Mouse (Mus musculus): ENCODE results near the gene M6pr. TPM values are rescaled to one million over a fixed set of nuclear protein-coding genes. Genes with fewer than 3 reads are reported as not detected.

The M6pr gene
- polyA plus RNA-seq (2015; fragmentation: Nextera tagmentation; extraction: Ambion mirVana): 75.7 and 76.7 TPM in 2 replicates

DNA sequence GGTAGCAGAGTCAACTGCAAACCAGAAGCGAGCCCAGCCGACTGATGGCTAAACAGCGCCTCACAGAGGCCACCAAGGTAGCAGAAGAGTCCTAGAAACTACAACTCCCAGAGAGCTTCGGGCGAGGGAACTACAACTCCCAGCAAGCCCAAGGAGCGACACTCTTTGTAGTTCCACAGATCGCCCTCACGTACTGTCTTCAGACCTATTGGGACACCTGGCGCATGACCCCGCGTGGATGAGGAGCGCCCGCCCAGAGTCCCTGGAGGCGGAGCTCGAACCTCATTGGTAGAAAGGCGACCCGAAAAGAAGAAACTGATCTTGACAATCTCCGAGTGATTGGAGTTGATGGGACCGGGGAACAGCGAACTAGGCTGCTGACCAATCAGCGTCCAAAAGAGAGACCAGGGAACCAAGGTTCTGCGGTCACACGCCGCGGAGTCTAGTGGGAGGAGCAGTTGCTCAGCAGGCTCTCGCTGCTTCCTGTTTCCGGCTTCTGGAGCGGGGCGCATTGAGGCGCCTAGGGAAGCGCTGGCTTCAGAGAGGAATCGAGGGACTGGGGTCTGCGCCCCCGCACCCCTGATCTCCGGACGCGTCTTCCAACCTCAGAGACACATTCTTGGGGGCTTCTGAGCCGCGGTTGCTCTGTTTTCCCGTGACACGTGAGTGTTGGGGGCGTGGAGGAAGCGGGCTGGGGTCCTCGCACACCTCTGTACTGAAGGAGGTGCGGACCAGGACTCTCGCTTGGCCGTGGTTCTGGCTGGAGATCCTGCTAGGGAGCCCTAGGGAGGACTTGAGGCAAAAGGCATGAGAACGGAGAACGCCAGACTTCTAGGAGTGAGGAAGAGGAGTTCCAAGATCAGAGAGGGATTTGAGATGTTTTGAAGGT lies at the start of gene M6pr:
Gene M6pr (plus strand): TSS at position 216 of the 889 bp plus-strand sequence.
- Histone ChIP-seq H3K4me2 (peak within 1 kb of the TSS; percentile 80), H3K27ac (peak within 1 kb of the TSS; percentile 82), H3K27me3 (no peaks in the 10 kb centered on the region), H3K36me3 (peaks cover 16% of the 10 kb centered on the region), H3K4me1 (peaks cover 20% of the 10 kb centered on the region), H3K9ac (peak within 1 kb of the TSS; percentile 91), H3K9me3 (no peaks in the 10 kb centered on the region), H3K4me3 (peak within 1 kb of the TSS; percentile 91)
- ATAC-seq (ENCODE audit: insufficient number of reproducible peaks, insufficient read depth, low FRiP score, low TSS enrichment, low read depth): peak; percentile 100
- WGBS: under 1% methylated on average over 49 of the region's 49 CpGs

DNA sequence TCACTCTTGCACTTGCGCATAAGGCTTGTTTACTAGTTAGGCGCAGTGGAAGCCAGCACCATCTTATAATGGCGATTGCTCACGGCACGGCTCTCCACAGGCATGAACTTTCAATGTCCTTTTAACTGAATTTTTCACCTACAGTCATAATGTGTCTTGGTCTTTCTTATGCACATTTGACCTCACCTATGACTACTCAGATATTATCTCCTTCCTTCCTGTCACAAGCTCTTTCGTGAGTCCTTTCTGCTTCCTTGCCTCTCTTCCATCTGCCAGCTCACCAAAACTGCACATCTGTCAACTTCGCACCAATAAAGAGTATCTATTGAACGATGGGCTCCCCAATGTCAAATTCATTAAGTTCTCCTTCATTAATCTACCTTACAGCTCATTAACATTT lies 46.0 kb upstream of the M6pr start:
- Histone ChIP-seq H3K9ac (no peak overlapping the region), H3K36me3 (no peaks in the 10 kb centered on the region), H3K9me3 (no peaks in the 10 kb centered on the region), H3K4me2 (no peak overlapping the region), H3K27ac (no peak overlapping the region), H3K4me1 (no peaks in the 10 kb centered on the region), H3K4me3 (no peak overlapping the region), H3K27me3 (peaks cover 6% of the 10 kb centered on the region)
- 92% methylated on average over 8 of the region's 8 CpGs for WGBS
- no peak for ATAC-seq (ENCODE audit: insufficient number of reproducible peaks, insufficient read depth, low FRiP score, low TSS enrichment, low read depth)

DNA sequence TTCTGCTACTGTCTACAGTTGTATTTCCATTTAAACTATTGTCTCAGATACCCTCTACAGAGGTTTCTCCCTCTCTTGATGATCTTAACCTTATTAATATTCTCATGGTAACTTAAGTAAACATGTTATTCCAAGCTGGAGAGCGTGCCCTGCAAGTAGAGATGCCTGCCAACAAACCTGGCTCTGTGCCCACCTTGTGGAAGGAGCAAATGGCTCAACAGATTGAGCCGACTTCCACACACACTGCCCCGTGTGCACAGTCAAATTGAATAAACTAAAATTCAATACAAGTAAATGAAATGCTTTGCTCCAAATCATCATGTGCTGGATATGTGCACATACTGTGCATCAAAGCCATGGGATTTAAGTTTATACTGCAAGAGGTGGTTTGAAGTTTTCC lies 40.0 kb upstream of the M6pr start:
- Histone ChIP-seq H3K9ac (no peak overlapping the region), H3K27ac (no peak overlapping the region), H3K36me3 (no peaks in the 10 kb centered on the region), H3K9me3 (no peaks in the 10 kb centered on the region), H3K27me3 (no peaks in the 10 kb centered on the region), H3K4me3 (no peak overlapping the region), H3K4me2 (no peak overlapping the region), H3K4me1 (no peaks in the 10 kb centered on the region; the same call in 1 of the 2 replicates)
- 42% methylated on average over 3 of the region's 3 CpGs for whole genome bisulfite sequencing
- no peak for ATAC-seq (ENCODE audit: insufficient number of reproducible peaks, insufficient read depth, low FRiP score, low TSS enrichment, low read depth)

DNA sequence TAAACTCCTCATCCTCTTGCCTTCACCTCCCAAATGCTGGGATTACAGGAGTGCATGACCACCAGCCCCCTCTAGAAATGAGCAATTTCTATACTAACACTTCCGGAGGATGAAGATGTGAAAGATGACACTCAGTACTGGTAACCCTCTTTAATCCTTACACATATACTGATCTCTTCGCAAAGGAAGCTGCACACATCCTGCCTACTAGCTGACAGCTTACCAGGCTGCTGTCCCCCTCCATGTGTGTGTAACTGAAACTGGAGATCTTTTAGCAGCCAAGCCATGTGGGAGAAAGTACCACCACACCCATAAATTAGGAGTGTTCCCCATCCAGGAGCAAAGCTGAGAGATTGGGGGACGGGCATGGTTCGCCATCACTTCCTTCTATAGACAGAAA lies 39.4 kb upstream of the M6pr start:
- no peaks in the 10 kb centered on the region; the same call in 1 of the 2 replicates for H3K4me1 ChIP-seq
- H3K9me3 ChIP-seq: no peaks in the 10 kb centered on the region
- ATAC-seq (ENCODE audit: insufficient number of reproducible peaks, insufficient read depth, low FRiP score, low TSS enrichment, low read depth): no peak
- H3K4me3 ChIP-seq: no peak overlapping the region
- H3K36me3 ChIP-seq: no peaks in the 10 kb centered on the region
- no peaks in the 10 kb centered on the region for H3K27me3 ChIP-seq
- 84% methylated on average over 4 of the region's 4 CpGs for WGBS
- no peak overlapping the region for H3K9ac ChIP-seq
- H3K27ac ChIP-seq: no peak overlapping the region
- H3K4me2 ChIP-seq: no peak overlapping the region

DNA sequence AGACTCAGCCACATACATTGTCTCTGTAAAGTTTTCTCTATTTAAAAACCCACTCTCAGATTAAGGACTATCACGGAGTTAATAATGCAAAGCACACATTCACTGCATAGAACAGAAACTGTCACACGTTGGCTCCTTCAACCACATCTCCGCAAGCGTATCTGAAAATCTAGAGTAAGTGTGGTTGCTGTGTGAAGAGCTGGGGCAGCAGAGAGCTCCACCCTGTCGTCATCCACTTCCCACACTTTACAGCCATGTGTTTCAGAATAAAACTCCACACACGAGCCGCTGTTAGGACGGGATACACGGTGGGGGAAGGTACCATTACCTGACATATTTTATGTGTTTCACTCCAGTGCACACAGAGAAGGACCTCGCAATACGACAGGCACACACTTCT lies 38.4 kb upstream of the M6pr start:
- H3K4me3 ChIP-seq: no peak overlapping the region
- H3K27ac ChIP-seq: no peak overlapping the region
- no peaks in the 10 kb centered on the region for H3K9me3 ChIP-seq
- no peak overlapping the region for H3K9ac ChIP-seq
- H3K36me3 ChIP-seq: no peaks in the 10 kb centered on the region
- ATAC-seq (ENCODE audit: insufficient number of reproducible peaks, insufficient read depth, low FRiP score, low TSS enrichment, low read depth): no peak
- 77% methylated on average over 11 of the region's 11 CpGs for WGBS
- H3K4me2 ChIP-seq: no peak overlapping the region
- no peaks in the 10 kb centered on the region; the same call in 1 of the 2 replicates for H3K4me1 ChIP-seq
- H3K27me3 ChIP-seq: no peaks in the 10 kb centered on the region

DNA sequence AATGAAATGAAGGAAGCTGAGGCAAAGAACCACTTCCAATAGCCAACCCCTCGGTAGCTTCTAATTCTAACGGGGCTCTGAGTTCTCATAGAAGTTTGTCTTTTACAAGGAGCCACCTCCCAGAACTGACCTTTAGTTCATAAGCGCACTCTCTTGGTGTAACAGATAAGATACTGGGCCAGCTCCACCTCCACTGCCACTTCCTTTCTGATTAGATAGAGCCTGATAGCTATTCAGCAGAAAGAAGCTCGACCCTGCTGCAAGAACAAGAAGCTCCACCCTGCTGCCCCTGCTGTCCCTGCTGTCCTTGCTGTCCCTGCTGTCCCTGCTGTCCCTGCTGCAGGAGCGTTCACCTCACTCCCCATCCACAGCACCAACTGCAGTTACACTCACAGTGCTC lies 34.0 kb upstream of the M6pr start:
- Histone ChIP-seq H3K36me3 (no peaks in the 10 kb centered on the region), H3K4me1 (no peaks in the 10 kb centered on the region), H3K9me3 (no peaks in the 10 kb centered on the region), H3K4me2 (no peak overlapping the region), H3K4me3 (no peak overlapping the region), H3K27ac (no peak overlapping the region), H3K9ac (no peak overlapping the region), H3K27me3 (no peaks in the 10 kb centered on the region)
- WGBS: 63% methylated on average over 5 of the region's 5 CpGs
- no peak for ATAC-seq (ENCODE audit: insufficient number of reproducible peaks, insufficient read depth, low FRiP score, low TSS enrichment, low read depth)

DNA sequence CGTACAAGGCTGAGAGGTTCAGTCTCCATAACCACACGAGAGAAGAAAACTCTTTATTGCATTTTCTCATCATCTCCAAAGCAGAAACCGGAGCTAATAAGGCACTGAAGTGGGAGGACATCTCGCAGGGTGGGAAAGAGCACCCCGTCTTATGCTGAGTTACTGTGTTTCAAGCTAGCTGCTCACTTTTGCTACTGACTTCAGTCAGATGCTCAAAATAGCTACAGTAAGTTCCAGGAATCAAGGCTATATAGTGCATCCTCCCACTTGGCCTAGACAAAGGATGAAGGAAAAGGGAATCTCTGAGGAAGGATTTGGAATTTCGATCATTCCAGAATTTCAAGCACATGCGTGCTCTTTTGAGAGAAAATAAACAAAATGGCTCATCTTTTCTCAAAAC lies 32.0 kb upstream of the M6pr start:
- Histone ChIP-seq H3K9me3 (no peaks in the 10 kb centered on the region), H3K27ac (no peak overlapping the region), H3K36me3 (no peaks in the 10 kb centered on the region), H3K4me1 (no peaks in the 10 kb centered on the region), H3K4me3 (no peak overlapping the region), H3K27me3 (no peaks in the 10 kb centered on the region), H3K9ac (no peak overlapping the region), H3K4me2 (no peak overlapping the region)
- WGBS: 82% methylated on average over 7 of the region's 7 CpGs
- ATAC-seq (ENCODE audit: insufficient number of reproducible peaks, insufficient read depth, low FRiP score, low TSS enrichment, low read depth): no peak

DNA sequence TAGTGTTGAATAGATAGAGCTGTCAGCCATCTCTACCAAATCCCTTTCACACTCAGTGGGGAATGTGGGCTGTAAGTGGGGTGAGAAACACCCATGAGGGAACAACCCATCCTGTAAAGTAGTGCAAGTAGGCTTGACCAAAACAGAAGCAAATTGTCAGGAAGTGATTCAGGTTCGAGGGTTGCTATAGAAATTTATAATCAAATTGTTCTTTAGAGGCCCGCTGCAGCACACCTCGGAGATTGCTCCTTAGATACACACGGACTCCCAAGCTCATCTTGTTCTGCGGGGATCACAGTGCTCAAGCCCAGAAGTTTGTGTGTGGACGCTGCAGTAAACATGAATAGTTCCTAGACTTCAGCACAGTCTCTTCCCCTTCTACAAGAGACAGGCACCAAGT lies 25.7 kb upstream of the M6pr start, which contains the start of gene Klrg1:
Gene Klrg1 (minus strand): TSS at position 101 of the 400 bp plus-strand sequence.
- Histone ChIP-seq H3K4me2 (no peak within 1 kb of the TSS), H3K9me3 (no peaks in the 10 kb centered on the region), H3K27me3 (no peaks in the 10 kb centered on the region), H3K9ac (no peak within 1 kb of the TSS), H3K27ac (no peak within 1 kb of the TSS), H3K36me3 (no peaks in the 10 kb centered on the region), H3K4me1 (no peaks in the 10 kb centered on the region), H3K4me3 (no peak within 1 kb of the TSS)
- no peak for ATAC-seq (ENCODE audit: insufficient number of reproducible peaks, insufficient read depth, low FRiP score, low TSS enrichment, low read depth)
- WGBS: 74% methylated on average over 6 of the region's 6 CpGs

DNA sequence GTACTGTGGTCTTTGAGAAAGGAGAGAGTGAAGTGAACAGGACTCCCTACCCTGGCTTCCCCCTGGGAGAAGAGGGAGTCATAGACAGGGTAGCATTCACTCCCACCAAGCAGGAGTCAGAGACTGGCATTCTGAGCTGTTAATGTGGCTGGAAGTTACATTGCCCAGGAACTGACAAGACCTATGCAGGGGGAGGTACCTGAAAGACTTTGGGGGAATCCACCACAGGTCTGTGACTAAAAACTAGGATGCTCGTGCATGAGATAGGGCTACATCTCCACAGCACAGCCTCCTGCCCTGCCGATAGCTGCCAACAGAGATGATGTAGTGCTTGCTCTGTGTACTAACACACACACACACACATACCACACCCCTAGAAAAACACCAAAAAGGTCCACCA lies 25.1 kb upstream of the M6pr start:
- H3K36me3 ChIP-seq: no peaks in the 10 kb centered on the region
- H3K27ac ChIP-seq: no peak overlapping the region

DNA sequence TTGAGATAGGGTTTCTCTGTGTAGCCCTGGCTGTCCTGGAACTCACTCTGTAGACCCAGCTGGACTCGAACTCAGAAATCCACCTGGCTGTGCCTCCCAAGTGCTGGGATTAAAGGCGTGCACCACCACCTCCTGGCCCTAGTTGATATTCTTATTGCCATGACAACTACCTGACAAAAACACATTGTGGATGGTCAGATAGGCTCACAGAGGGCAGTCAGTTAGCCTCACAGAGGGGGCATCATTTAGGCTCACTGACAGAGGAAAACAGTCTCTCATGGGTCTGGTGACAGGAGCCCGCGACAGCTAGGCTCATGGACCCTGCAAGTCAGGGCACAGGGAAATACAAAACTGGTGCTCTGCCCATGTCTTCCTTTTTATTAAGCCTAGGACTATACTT lies 24.2 kb upstream of the M6pr start:
- Histone ChIP-seq H3K27me3 (no peaks in the 10 kb centered on the region), H3K4me2 (no peak overlapping the region), H3K9me3 (no peaks in the 10 kb centered on the region), H3K9ac (no peak overlapping the region), H3K4me1 (no peaks in the 10 kb centered on the region), H3K4me3 (no peak overlapping the region), H3K36me3 (no peaks in the 10 kb centered on the region), H3K27ac (no peak overlapping the region)
- ATAC-seq (ENCODE audit: insufficient number of reproducible peaks, insufficient read depth, low FRiP score, low TSS enrichment, low read depth): no peak
- 83% methylated on average over 4 of the region's 4 CpGs for WGBS

More for the DNA sequence above, 25.1 kb upstream of the M6pr start:
- no peak overlapping the region for H3K4me2 ChIP-seq
- no peak overlapping the region for H3K9ac ChIP-seq
- no peaks in the 10 kb centered on the region for H3K9me3 ChIP-seq
- 84% methylated on average over 2 of the region's 2 CpGs for WGBS
- ATAC-seq (ENCODE audit: insufficient number of reproducible peaks, insufficient read depth, low FRiP score, low TSS enrichment, low read depth): no peak
- no peaks in the 10 kb centered on the region for H3K4me1 ChIP-seq
- H3K4me3 ChIP-seq: no peak overlapping the region
- no peaks in the 10 kb centered on the region for H3K27me3 ChIP-seq

DNA sequence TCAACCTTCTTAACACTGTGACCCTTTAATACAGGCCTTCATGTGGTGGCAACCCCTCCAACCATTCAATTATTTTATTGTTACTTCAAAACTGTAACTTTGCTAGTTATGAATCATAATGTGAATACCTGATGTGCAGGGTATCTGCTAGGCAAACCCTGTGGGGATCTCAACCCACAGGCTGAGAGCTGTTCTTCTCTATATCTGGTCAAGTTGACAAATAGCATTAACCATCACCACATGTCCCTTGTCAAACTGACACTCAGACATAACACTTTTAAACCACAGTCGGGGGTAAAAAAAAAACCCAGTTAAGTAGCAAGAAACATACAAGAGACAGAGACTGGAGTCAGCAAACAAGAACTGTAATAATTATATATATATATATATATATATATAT lies 23.7 kb upstream of the M6pr start:
- H3K4me2 ChIP-seq: no peak overlapping the region
- no peaks in the 10 kb centered on the region for H3K27me3 ChIP-seq
- no peak overlapping the region for H3K4me3 ChIP-seq
- no peak for ATAC-seq (ENCODE audit: insufficient number of reproducible peaks, insufficient read depth, low FRiP score, low TSS enrichment, low read depth)
- no peaks in the 10 kb centered on the region for H3K9me3 ChIP-seq
- no peaks in the 10 kb centered on the region for H3K36me3 ChIP-seq
- WGBS: 64% methylated on average over 1 of the region's 1 CpGs
- no peak overlapping the region for H3K9ac ChIP-seq
- no peaks in the 10 kb centered on the region for H3K4me1 ChIP-seq
- H3K27ac ChIP-seq: no peak overlapping the region

DNA sequence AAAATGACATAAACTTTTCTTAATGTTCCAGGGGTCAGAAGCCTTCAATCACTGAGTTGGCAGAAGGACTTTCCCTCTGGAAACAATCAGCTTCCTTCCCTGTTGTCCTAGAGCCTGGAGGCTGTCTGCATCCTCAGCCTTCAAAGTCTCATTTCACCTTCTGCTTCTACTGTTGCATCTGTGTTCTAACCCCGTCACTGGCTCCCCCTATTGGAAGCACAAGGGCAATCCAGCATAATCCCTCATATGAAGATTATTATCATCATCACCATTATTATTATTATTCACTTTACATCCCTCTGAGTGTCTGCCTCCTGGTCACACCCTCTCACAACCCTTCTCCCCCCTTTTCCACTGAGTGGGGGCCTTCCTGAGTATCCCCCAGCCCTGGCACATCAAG lies 20.3 kb upstream of the M6pr start:
- peaks cover 5% of the 10 kb centered on the region; the same call in 1 of the 2 replicates for H3K4me1 ChIP-seq
- H3K27ac ChIP-seq: no peak overlapping the region
- 37% methylated on average over 1 of the region's 1 CpGs for WGBS
- ATAC-seq (ENCODE audit: insufficient number of reproducible peaks, insufficient read depth, low FRiP score, low TSS enrichment, low read depth): no peak
- H3K27me3 ChIP-seq: no peaks in the 10 kb centered on the region
- H3K4me3 ChIP-seq: no peak overlapping the region
- H3K4me2 ChIP-seq: no peak overlapping the region
- no peak overlapping the region for H3K9ac ChIP-seq
- H3K9me3 ChIP-seq: no peaks in the 10 kb centered on the region
- no peaks in the 10 kb centered on the region for H3K36me3 ChIP-seq
